Mouse (Mus musculus) mouse embryonic stem cell (cell line): ENCODE measurements around the gene Ubox5.
"Not testable (repeated sequence)": the region's sequence is repeated elsewhere in the genome, so short reads cannot be mapped to it uniquely, and the experiment has no call there.

Source experiments
- in situ Hi-C, 2 experiments: fragments of 300-500 bp; cut with MboI; formaldehyde crosslinking; loops; 1 replicate in 1 of 2; 3 replicates in 1 of 2; pipeline ENCODE4 v1.14.3; 2019 to 2020; ENCODE audit warnings: low sequenced_read_pairs in 2 of 2, low pct_unique_long_range_greater_than_20kb in 1 of 2, mixed read lengths in 1 of 2; ENCODE audit not compliant: unreplicated experiment in 1 of 2

Ubox5 gene

GRCm38 (mm10) chr2:130629839-130630203 is at the start of gene Ubox5, which contains the start of gene Fastkd5:
Ubox5 (minus strand) TSS chr2:130630038.
Fastkd5 (minus strand) TSS chr2:130630027.
- in situ Hi-C loops = no loop called here

- in situ Hi-C loops = no loop called here
Observed at GRCm38 (mm10) chr2:130679154-130679553, 49.3 kb upstream of the Ubox5 start.

GRCm38 (mm10) chr2:130677211-130677610 is 47.4 kb upstream of the Ubox5 start:
- in situ Hi-C loops = no loop called here

- in situ Hi-C loops = no loop called here
Observed at GRCm38 (mm10) chr2:130667559-130667958, 37.7 kb upstream of the Ubox5 start, which contains the start of gene Itpa. Itpa (plus strand) TSS chr2:130667610.

GRCm38 (mm10) chr2:130664102-130664701 is 34.4 kb upstream of the Ubox5 start, which contains the start of gene Ddrgk1:
Ddrgk1 (minus strand) TSS chr2:130664659.
- in situ Hi-C loops = no loop called here

- in situ Hi-C loops = no loop called here
Observed at GRCm38 (mm10) chr2:130663342-130663741, 33.5 kb upstream of the Ubox5 start.

- in situ Hi-C loops = no loop called here
Observed at GRCm38 (mm10) chr2:130658530-130658929, 28.7 kb upstream of the Ubox5 start.

- in situ Hi-C loops = no loop called here
Observed at GRCm38 (mm10) chr2:130657541-130657940, 27.7 kb upstream of the Ubox5 start.

- in situ Hi-C loops = no loop called here
Observed at GRCm38 (mm10) chr2:130656536-130656935, 26.7 kb upstream of the Ubox5 start.

- in situ Hi-C loops = no loop called here
Observed at GRCm38 (mm10) chr2:130655660-130656339, 26.0 kb upstream of the Ubox5 start.

- in situ Hi-C loops = no loop called here
Observed at GRCm38 (mm10) chr2:130653760-130654159, 23.9 kb upstream of the Ubox5 start.

GRCm38 (mm10) chr2:130653303-130653702 is 23.5 kb upstream of the Ubox5 start:
- in situ Hi-C loops = no loop called here

GRCm38 (mm10) chr2:130649028-130649427 is 19.2 kb upstream of the Ubox5 start:
- in situ Hi-C loops = not testable (repeated sequence)

- in situ Hi-C loops = no loop called here
Observed at GRCm38 (mm10) chr2:130645198-130645597, 15.4 kb upstream of the Ubox5 start.

GRCm38 (mm10) chr2:130642684-130643369 is 13.0 kb upstream of the Ubox5 start, which contains the start of gene Lzts3:
Lzts3 (minus strand) TSS chr2:130642803.
- in situ Hi-C loops = no loop called here

GRCm38 (mm10) chr2:130642197-130642660 is 12.4 kb upstream of the Ubox5 start:
- in situ Hi-C loops = no loop called here

GRCm38 (mm10) chr2:130641351-130642025 is 11.7 kb upstream of the Ubox5 start:
- in situ Hi-C loops = no loop called here

- in situ Hi-C loops = no loop called here
Observed at GRCm38 (mm10) chr2:130639276-130639675, 9.4 kb upstream of the Ubox5 start.

- in situ Hi-C loops = no loop called here
Observed at GRCm38 (mm10) chr2:130638101-130638611, 8.3 kb upstream of the Ubox5 start.
